ENCODE assay signal across 20 mouse cellular contexts in genomic region chr1:194049746-194050351, GRCm38 (mm10).
A peak's percentile ranks its signal among the peaks of the same experiment; 100 is the strongest.
DNase-seq lines count a peak whose midpoint lies in the region; ATAC-seq and TF ChIP-seq lines count a peak whose summit lies in the region.
"Had no signal": no experiment of that assay in that cellular context is flagged by ENCODE, and none has a peak within 500 bp of the region (broad histone marks: within the 10 kb centered on the region; RNA-seq: fewer than 3 reads in every experiment).

No protein-coding gene starts in this region.

- H3K4me1 ChIP-seq in cortical plate, adult 2 months (ENCODE audit: control insufficient read depth, insufficient read depth, low read length) = no peaks in the 10 kb centered on the region; the same call in 1 of the 2 replicates
- H3K4me1 ChIP-seq: forebrain, embryonic 13.5 days; hindbrain, embryonic 12.5 days; megakaryocyte, embryonic 14.5 days had no signal

- no peak for ATAC-seq in monocyte, adult 5-6 weeks (replicated peaks; ENCODE audit: insufficient number of reproducible peaks, low FRiP score, low TSS enrichment, poor library complexity, severe bottlenecking)
- ATAC-seq: forebrain, embryonic 13.5 days; midbrain, embryonic 16.5 days had no signal

- peak; percentile 16 for DNase-seq in layer of hippocampus, adult 11-12 months (ENCODE audit: low spot score)
- no peak for DNase-seq in layer of hippocampus, postnatal 36 days
- peak; percentile 15 to 27 for DNase-seq in left cerebral cortex, adult 2 months (ENCODE audit: extremely low spot score in 1 of 2, low spot score in 2 of 2)
- DNase-seq in right cerebral cortex, postnatal 25 days = peak; percentile 51
- DNase-seq in lung, postnatal 4 days = no peak
- DNase-seq: adrenal gland, postnatal 25 days; cerebellum, adult 2 months; gastrocnemius, adult 2 months; heart, postnatal 10 days; kidney, adult 18-20 months; lung, adult 18-20 months; lung, postnatal 14 days; retina, postnatal 1 day had no signal

- 0 out of 2 replicates have a peak overlapping the region, but pooled peaks have one; percentile 71 for H3K27ac ChIP-seq in cortical plate, adult 2 months (ENCODE audit: insufficient read depth, low read length)
- peak overlapping the region; percentile 24; the same call in 1 of the 2 replicates for H3K27ac ChIP-seq in left cerebral cortex, adult 2 months
- H3K27ac ChIP-seq: forebrain, embryonic 13.5 days; gastrocnemius, adult 2 months; hindbrain, embryonic 12.5 days; kidney, postnatal 0 days had no signal

- no peak overlapping the region for H3K4me3 ChIP-seq in cortical plate, adult 2 months (ENCODE audit: insufficient read depth, low read length)
- no peak overlapping the region for H3K4me3 ChIP-seq in left cerebral cortex, adult 2 months
- H3K4me3 ChIP-seq: forebrain, embryonic 13.5 days; gastrocnemius, adult 2 months; hindbrain, embryonic 12.5 days; megakaryocyte, embryonic 14.5 days had no signal

- intact Hi-C loops in left cerebral cortex, adult 2 months (cut with DNase I) = loop anchor here (2.0 to 5.0 kb wide), 5 partner anchors 172 to 567 kb away; partner anchors contain the start of gene Plxna2

- TF ChIP-seq CTCF in cortical plate, adult 2 months (IDR thresholded peaks at IDR 0.05; ENCODE audit: extremely low read depth, insufficient read depth, low read length) = no peak
- TF ChIP-seq CTCF in left cerebral cortex, adult 2 months (IDR thresholded peaks at IDR 0.05) = no peak

- no peak for TF ChIP-seq POLR2A in cortical plate, adult 2 months (IDR thresholded peaks at IDR 0.05; ENCODE audit: extremely low read depth, insufficient read depth, low read length)

Comparison
In these comparisons a context has a peak if more than half of its experiments do, and no peak if none do; other contexts are left out.
1. DNase-seq: peak in layer of hippocampus, adult 11-12 months (single experiment), left cerebral cortex, adult 2 months (2 of 2) and right cerebral cortex, postnatal 25 days (single experiment); none in layer of hippocampus, postnatal 36 days (0 of 2) and lung, postnatal 4 days (0 of 2).